Comparison of ENCODE assay signal across 10 mouse cellular contexts in the genomic region with DNA sequence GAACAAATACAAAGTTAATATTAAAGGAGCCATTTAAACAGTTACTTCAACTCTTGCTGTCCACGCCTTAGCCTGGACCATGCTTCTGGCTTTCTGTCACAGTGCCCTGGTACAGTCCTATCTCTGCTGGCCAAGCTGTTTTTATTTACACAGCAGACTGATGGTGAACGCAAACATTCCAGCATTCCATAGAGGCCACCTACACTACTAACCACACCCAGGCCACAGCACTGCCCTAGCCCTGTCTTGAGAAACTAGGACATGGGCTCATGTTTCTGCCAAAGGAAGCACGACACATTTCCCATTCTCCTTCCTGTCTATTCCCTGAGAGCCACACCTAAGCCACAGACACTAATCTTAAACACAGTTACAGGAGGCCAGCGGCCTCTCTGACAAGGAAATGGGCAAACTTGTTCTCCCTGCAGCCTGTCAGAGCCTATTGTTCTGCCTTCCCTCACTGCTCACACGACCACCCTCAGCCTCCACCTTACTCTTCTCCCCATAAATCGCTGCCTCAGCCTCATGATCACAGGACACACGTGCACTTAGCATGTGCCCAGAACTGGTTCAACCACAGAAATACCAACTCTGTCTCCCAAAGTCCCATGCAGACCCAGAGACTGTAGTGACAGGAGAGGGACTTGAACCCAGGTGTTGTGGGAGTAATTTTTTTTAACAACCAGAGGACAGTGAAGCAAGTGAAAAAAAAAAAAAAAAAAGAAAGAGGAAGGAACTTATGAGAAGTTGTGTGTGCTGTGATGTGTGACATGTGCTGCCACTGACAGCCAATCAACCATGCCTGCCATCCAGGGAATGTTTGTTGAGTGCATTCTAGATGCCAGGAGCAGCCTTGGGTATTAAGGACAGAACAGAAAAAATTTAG. TPM values are rescaled to one million over a fixed set of nuclear protein-coding genes. Genes with fewer than 3 reads are reported as not detected.
DNase-seq lines count a peak whose midpoint lies in the region; ATAC-seq and TF ChIP-seq lines count a peak whose summit lies in the region.
"Had no signal": no experiment of that assay in that cellular context is flagged by ENCODE, and none has a peak within 500 bp of the region (broad histone marks: within the 10 kb centered on the region; RNA-seq: fewer than 3 reads in every experiment).

No protein-coding gene starts in this region.

- H3K27me3 ChIP-seq in heart, embryonic 11.5 days (ENCODE audit: control insufficient read depth, insufficient read depth, low read length), result no peaks in the 10 kb centered on the region
- no peaks in the 10 kb centered on the region for H3K27me3 ChIP-seq in myocyte (ENCODE audit: control insufficient read depth, insufficient read depth, insufficient read length)
- H3K27me3 ChIP-seq in forebrain, embryonic 16.5 days (replicated peaks; ENCODE audit: control insufficient read depth, insufficient read depth, low read length), result no peaks in the 10 kb centered on the region
- H3K27me3 ChIP-seq: embryonic facial prominence, embryonic 12.5 days had no signal

- TF ChIP-seq CTCF in layer of hippocampus, adult 2 months (conservative IDR thresholded peaks at IDR 0.05), result no peak

- DNase-seq in layer of hippocampus, adult 2 months (ENCODE audit: low spot score in 2 of 2), result no peak
- DNase-seq in layer of hippocampus, adult 11-12 months (ENCODE audit: low spot score), result no peak
- peak; percentile 56 to 76 for DNase-seq in kidney, postnatal 25 days
- DNase-seq in cerebellum, postnatal 25 days, result no peak

- TF ChIP-seq POLR2A in myocyte (IDR thresholded peaks at IDR 0.05; ENCODE audit: insufficient read length, low read depth), result no peak

- peak; percentile 62 for ATAC-seq in heart, embryonic 11.5 days (replicated peaks; ENCODE audit: insufficient number of reproducible peaks, low FRiP score, low TSS enrichment)
- ATAC-seq in forebrain, embryonic 16.5 days, result no peak
- no peak for ATAC-seq in granulocyte monocyte progenitor cell, adult 5-6 weeks (replicated peaks; ENCODE audit: poor library complexity, severe bottlenecking)

- no peak overlapping the region for H3K4me3 ChIP-seq in layer of hippocampus, adult 2 months
- H3K4me3 ChIP-seq in heart, embryonic 11.5 days (ENCODE audit: low read depth, low read length), result no peak overlapping the region
- H3K4me3 ChIP-seq in myocyte, result no peak overlapping the region
- no peak overlapping the region for H3K4me3 ChIP-seq in forebrain, embryonic 16.5 days (replicated peaks; ENCODE audit: low read length)
- H3K4me3 ChIP-seq: embryonic facial prominence, embryonic 12.5 days had no signal

- no peak overlapping the region for H3K4me2 ChIP-seq in heart, embryonic 11.5 days
- peak overlapping the region; percentile 47 for H3K4me2 ChIP-seq in myocyte (ENCODE audit: low read depth)
- H3K4me2 ChIP-seq in forebrain, embryonic 16.5 days (ENCODE audit: low read length), result no peak overlapping the region
- H3K4me2 ChIP-seq: embryonic facial prominence, embryonic 12.5 days had no signal

- H3K79me2 ChIP-seq in myocyte (ENCODE audit: control insufficient read depth, insufficient read depth), result no peaks in the 10 kb centered on the region

- H3K36me3 ChIP-seq in heart, embryonic 11.5 days (ENCODE audit: control insufficient read depth, insufficient read depth, low read length), result no peaks in the 10 kb centered on the region
- no peaks in the 10 kb centered on the region for H3K36me3 ChIP-seq in myocyte (ENCODE audit: control insufficient read depth, insufficient read depth)
- H3K36me3 ChIP-seq in forebrain, embryonic 16.5 days (ENCODE audit: control insufficient read depth, insufficient read depth), result no peaks in the 10 kb centered on the region
- H3K36me3 ChIP-seq: embryonic facial prominence, embryonic 12.5 days had no signal

- WGBS in heart, embryonic 11.5 days (ENCODE audit: insufficient replicate concordance), result 43% methylated on average over 7 of the region's 7 CpGs
- 72% methylated on average over 7 of the region's 7 CpGs for WGBS in forebrain, embryonic 16.5 days

- H3K27ac ChIP-seq in layer of hippocampus, adult 2 months, result peak overlapping the region; percentile 66
- peak overlapping the region; percentile 75 for H3K27ac ChIP-seq in heart, embryonic 11.5 days (ENCODE audit: low read depth, low read length)
- no peak overlapping the region for H3K27ac ChIP-seq in forebrain, embryonic 16.5 days (ENCODE audit: low read length)
- H3K27ac ChIP-seq: embryonic facial prominence, embryonic 12.5 days had no signal

- no peak overlapping the region for H3ac ChIP-seq in myocyte (ENCODE audit: control insufficient read depth, insufficient read length)

- no peak overlapping the region for H3K9ac ChIP-seq in heart, embryonic 11.5 days (ENCODE audit: low read depth, low read length)
- H3K9ac ChIP-seq in forebrain, embryonic 16.5 days (replicated peaks; ENCODE audit: low read depth, low read length), result no peak overlapping the region
- H3K9ac ChIP-seq: embryonic facial prominence, embryonic 12.5 days had no signal

- peaks cover 30% of the 10 kb centered on the region for H3K4me1 ChIP-seq in heart, embryonic 11.5 days (ENCODE audit: control insufficient read depth, insufficient read depth, low read length)
- H3K4me1 ChIP-seq in forebrain, embryonic 16.5 days (replicated peaks; ENCODE audit: control insufficient read depth, insufficient read depth, low read length), result no peaks in the 10 kb centered on the region

- no peaks in the 10 kb centered on the region for H3K9me3 ChIP-seq in heart, embryonic 11.5 days (replicated peaks; ENCODE audit: control insufficient read depth, low read length)
- no peaks in the 10 kb centered on the region for H3K9me3 ChIP-seq in forebrain, embryonic 16.5 days (ENCODE audit: control insufficient read depth, low read length)
- H3K9me3 ChIP-seq: embryonic facial prominence, embryonic 12.5 days had no signal

TF ChIP-seq in myocyte, 11 proteins besides CTCF, POLR2A, EP300 and RAD21:
- TF ChIP-seq MYOG (IDR thresholded peaks at IDR 0.05; ENCODE audit: control insufficient read depth in 1 of 3, insufficient read depth in 1 of 3, insufficient read length in 2 of 3, low read depth in 2 of 3), result peak in 1 of 3 experiments; percentile 28
- TF ChIP-seq CEBPB (IDR thresholded peaks at IDR 0.05; ENCODE audit: insufficient read depth, poor library complexity, severe bottlenecking), result peak; percentile 23; the same call in 1 of the 2 replicates
- no peak for TF ChIP-seq POLR2AphosphoS2 (IDR thresholded peaks at IDR 0.05; ENCODE audit: insufficient read length, low read depth)
- TF ChIP-seq MYOD1 (IDR thresholded peaks at IDR 0.05; ENCODE audit: control insufficient read depth in 1 of 3, insufficient read length in 2 of 3, low read depth in 2 of 3), result no peak
TF ChIP-seq in myocyte: peak in this region for 2.

RNA-seq across cellular contexts. Expression of gene Tmem140, which starts 3.0 kb away (rescaled TPM):
- total RNA-seq in layer of hippocampus, adult 2 months (2021), result 1 to 10 TPM; 2.3 to 2.9 TPM
- 0.39 and 0.62 TPM in 2 replicates for polyA plus RNA-seq in heart, embryonic 11.5 days (2014; fragmentation: Nextera tagmentation; extraction: Ambion mirVana)
- polyA plus RNA-seq in myocyte (2012; fragmentation: generic; extraction: Trizol), result 12.0 TPM
- 1.1 and 1.5 TPM in 2 replicates for polyA plus RNA-seq in forebrain, embryonic 16.5 days (2015; fragmentation: Nextera tagmentation; extraction: Ambion mirVana)
- 0.23 and 1.9 TPM in 2 replicates for total RNA-seq in granulocyte monocyte progenitor cell, adult 5-6 weeks (2014; fragmentation: Nextera tagmentation)
- 0.26 and 0.82 TPM in 2 replicates for total RNA-seq in granulocyte monocyte progenitor cell, adult 5-6 weeks (2017)

RNA-seq across cellular contexts. Expression of gene Cyren, which starts 11.9 kb away (rescaled TPM):
- total RNA-seq in layer of hippocampus, adult 2 months (2021), result 1 to 10 TPM; 5.5 to 5.9 TPM
- polyA plus RNA-seq in heart, embryonic 11.5 days (2014; fragmentation: Nextera tagmentation; extraction: Ambion mirVana), result 10.2 and 11.2 TPM in 2 replicates
- polyA plus RNA-seq in myocyte (2012; fragmentation: generic; extraction: Trizol), result 8.0 TPM
- 12.5 and 12.7 TPM in 2 replicates for polyA plus RNA-seq in forebrain, embryonic 16.5 days (2015; fragmentation: Nextera tagmentation; extraction: Ambion mirVana)
- total RNA-seq in granulocyte monocyte progenitor cell, adult 5-6 weeks (2014; fragmentation: Nextera tagmentation), result 1.8 and 9.5 TPM in 2 replicates
- total RNA-seq in granulocyte monocyte progenitor cell, adult 5-6 weeks (2017), result 4.1 and 9.0 TPM in 2 replicates

RNA-seq across cellular contexts. Expression of gene Wdr91, which starts 44.7 kb away (rescaled TPM):
- 10 to 100 TPM; 34.9 to 37.9 TPM for total RNA-seq in layer of hippocampus, adult 2 months (2021)
- 12.4 and 13.0 TPM in 2 replicates for polyA plus RNA-seq in heart, embryonic 11.5 days (2014; fragmentation: Nextera tagmentation; extraction: Ambion mirVana)
- 12.9 TPM for polyA plus RNA-seq in myocyte (2012; fragmentation: generic; extraction: Trizol)
- polyA plus RNA-seq in forebrain, embryonic 16.5 days (2015; fragmentation: Nextera tagmentation; extraction: Ambion mirVana), result 11.8 and 12.9 TPM in 2 replicates
- total RNA-seq in granulocyte monocyte progenitor cell, adult 5-6 weeks (2014; fragmentation: Nextera tagmentation), result 11.8 and 12.6 TPM in 2 replicates
- total RNA-seq in granulocyte monocyte progenitor cell, adult 5-6 weeks (2017), result 16.8 and 17.4 TPM in 2 replicates

RNA-seq across cellular contexts. Expression of gene Stra8, which starts 54.0 kb away (rescaled TPM):
- total RNA-seq in layer of hippocampus, adult 2 months (2021), result not detected
- polyA plus RNA-seq in heart, embryonic 11.5 days (2014; fragmentation: Nextera tagmentation; extraction: Ambion mirVana), result not detected in 2 replicates
- polyA plus RNA-seq in myocyte (2012; fragmentation: generic; extraction: Trizol), result not detected
- not detected in 2 replicates for polyA plus RNA-seq in forebrain, embryonic 16.5 days (2015; fragmentation: Nextera tagmentation; extraction: Ambion mirVana)
- not detected in 2 replicates for total RNA-seq in granulocyte monocyte progenitor cell, adult 5-6 weeks (2014; fragmentation: Nextera tagmentation)
- total RNA-seq in granulocyte monocyte progenitor cell, adult 5-6 weeks (2017), result not detected in 2 replicates
- polyA plus RNA-seq: embryonic facial prominence, embryonic 12.5 days; limb, embryonic 11.5 days had no signal

Comparison
In these comparisons a context has a peak if more than half of its experiments do, and no peak if none do; other contexts are left out.
1. DNase-seq: peak in kidney, postnatal 25 days (2 of 2); none in layer of hippocampus, adult 2 months (0 of 2), layer of hippocampus, adult 11-12 months (single experiment) and cerebellum, postnatal 25 days (0 of 2).